Mouse (Mus musculus): ENCODE data around the gene Prap1.

- no peak for TF ChIP-seq CTCF (IDR thresholded peaks at IDR 0.05; ENCODE audit: low read depth)
- TF ChIP-seq EP300 (IDR thresholded peaks at IDR 0.05; ENCODE audit: low read depth) = no peak
These were observed at the start of gene Prap1 for GRCm38 (mm10) chr7:140092924-140093528.
